Mouse (Mus musculus) heart, embryonic 15.5 days (tissue): ENCODE data around the gene Ccdc58. TPM values are rescaled to one million over a fixed set of nuclear protein-coding genes. Genes with fewer than 3 reads are reported as not detected.

Experiments used
- ATAC-seq: fragments of 200-750 bp; cut with Nextera tagmentation; replicated peaks from 2 replicates; pipeline ENCODE4 v1.8.0; 2017; ENCODE audit warnings: low read depth, moderate TSS enrichment; ENCODE audit not compliant: insufficient number of reproducible peaks, insufficient read depth, low FRiP score
- H3K27ac ChIP-seq: fragments of 300-500 bp; sonication (generic); 2 replicates; pipeline ENCODE4 v1.5.1; 2015; ENCODE audit warnings: mild to moderate bottlenecking, inconsistent platforms
- H3K27me3 ChIP-seq: fragments of 300-500 bp; sonication (generic); 2 replicates; pipeline ENCODE4 v1.6.1; 2015; ENCODE audit warnings: inconsistent platforms
- H3K36me3 ChIP-seq: fragments of 300-500 bp; sonication (generic); 2 replicates; pipeline ENCODE4 v1.6.1; 2015; ENCODE audit warnings: mild to moderate bottlenecking, inconsistent platforms
- H3K4me1 ChIP-seq: fragments of 300-500 bp; sonication (generic); replicated peaks from 2 replicates; pipeline ENCODE4 v1.6.1; 2015; ENCODE audit warnings: inconsistent platforms
- H3K4me2 ChIP-seq: fragments of 300-500 bp; sonication (generic); 2 replicates; pipeline ENCODE4 v1.6.1; 2015; ENCODE audit warnings: inconsistent platforms, mild to moderate bottlenecking, moderate library complexity
- H3K4me3 ChIP-seq: fragments of 300-500 bp; sonication (generic); 2 replicates; pipeline ENCODE4 v1.5.1; 2015; ENCODE audit warnings: mild to moderate bottlenecking, inconsistent platforms
- H3K9ac ChIP-seq: fragments of 300-500 bp; sonication (generic); 2 replicates; pipeline ENCODE4 v1.6.1; 2015; ENCODE audit warnings: mild to moderate bottlenecking, inconsistent platforms
- H3K9me3 ChIP-seq: fragments of 300-500 bp; sonication (generic); replicated peaks from 2 replicates; pipeline ENCODE4 v1.6.1; 2016; ENCODE audit warnings: inconsistent platforms
- WGBS: fragments of 180-500 bp; shearing (Covaris S2); methylation state at CpG from one replicate; pipeline ENCODE4 v1.1.7; 2015; ENCODE audit warnings: mixed read lengths; 5-methylcytosine and 5-hydroxymethylcytosine counted together
- polyA plus RNA-seq: library from polyadenylated mRNA; unstranded; fragments of >200 nt; fragmentation: Nextera tagmentation; extraction: Ambion mirVana; gene quantifications from 2 replicates; pipeline ENCODE4 v1.2.1, GENCODE M21; 2015

The Ccdc58 gene
- polyA plus RNA-seq, 1 experiment from 2014 or later: 90.8 TPM

- 72% methylated on average over 7 of the region's 7 CpGs for WGBS
These were observed 56.6 kb downstream of the Ccdc58 start for GRCm38 (mm10) chr16:36128092-36128491.

GRCm38 (mm10) chr16:36131141-36131540 is 59.7 kb downstream of the Ccdc58 start, which contains the start of gene Csta1:
Gene Csta1, minus strand, starts transcription at chr16:36131241.
- WGBS: 61% methylated on average over 1 of the region's 1 CpGs

More at GRCm38 (mm10) chr16:36128092-36128491, 56.6 kb downstream of the Ccdc58 start:
- no peak overlapping the region for H3K4me2 ChIP-seq
- H3K36me3 ChIP-seq: no peaks in the 10 kb centered on the region
- H3K4me1 ChIP-seq: no peaks in the 10 kb centered on the region
- no peak overlapping the region for H3K27ac ChIP-seq
- no peak for ATAC-seq
- no peak overlapping the region for H3K4me3 ChIP-seq
- H3K9me3 ChIP-seq: no peaks in the 10 kb centered on the region
- no peaks in the 10 kb centered on the region for H3K27me3 ChIP-seq
- no peak overlapping the region for H3K9ac ChIP-seq

GRCm38 (mm10) chr16:36138201-36138600 is 66.7 kb downstream of the Ccdc58 start:
- 70% methylated on average over 2 of the region's 2 CpGs for WGBS
- H3K4me2 ChIP-seq: no peak overlapping the region

More at GRCm38 (mm10) chr16:36131141-36131540, 59.7 kb downstream of the Ccdc58 start, which contains the start of gene Csta1:
- no peak within 1 kb of the TSS for H3K4me3 ChIP-seq
- no peaks in the 10 kb centered on the region for H3K36me3 ChIP-seq
- no peaks in the 10 kb centered on the region for H3K27me3 ChIP-seq
- H3K4me1 ChIP-seq: no peaks in the 10 kb centered on the region
- no peak for ATAC-seq
- H3K9me3 ChIP-seq: no peaks in the 10 kb centered on the region
- H3K4me2 ChIP-seq: no peak within 1 kb of the TSS
- no peak within 1 kb of the TSS for H3K9ac ChIP-seq
- H3K27ac ChIP-seq: no peak within 1 kb of the TSS

More at GRCm38 (mm10) chr16:36138201-36138600, 66.7 kb downstream of the Ccdc58 start:
- H3K27me3 ChIP-seq: no peaks in the 10 kb centered on the region
- H3K4me3 ChIP-seq: no peak overlapping the region
- no peaks in the 10 kb centered on the region for H3K9me3 ChIP-seq
- no peak overlapping the region for H3K9ac ChIP-seq
- H3K36me3 ChIP-seq: no peaks in the 10 kb centered on the region
- H3K4me1 ChIP-seq: no peaks in the 10 kb centered on the region
- ATAC-seq: no peak
- H3K27ac ChIP-seq: no peak overlapping the region

Other genes with a start within 250 kb of the Ccdc58 start
- gene Parp14, start 200.1 kb upstream of the Ccdc58 start, polyA plus RNA-seq: 1.1 and 2.0 TPM in 2 replicates
- gene Parp9, start 133.2 kb upstream of the Ccdc58 start, polyA plus RNA-seq: 8.4 and 11.1 TPM in 2 replicates
- gene Dtx3l, start 132.5 kb upstream of the Ccdc58 start, polyA plus RNA-seq: 5.5 and 8.0 TPM in 2 replicates
- gene Kpna1, start 92.9 kb upstream of the Ccdc58 start, polyA plus RNA-seq: 38.0 and 39.1 TPM in 2 replicates
- 6.0 and 6.8 TPM in 2 replicates for gene Wdr5b, start 30.5 kb upstream of the Ccdc58 start, polyA plus RNA-seq
- 733 and 988 TPM in 2 replicates for gene Fam162a, start 91 bp upstream of the Ccdc58 start, polyA plus RNA-seq
- gene Csta1, start 59.6 kb downstream of the Ccdc58 start, polyA plus RNA-seq: not detected in 2 replicates
- gene Stfa2l1, start 85.1 kb downstream of the Ccdc58 start, polyA plus RNA-seq: 0.79 and 1.4 TPM in 2 replicates
- gene Gm5483, start 112.5 kb downstream of the Ccdc58 start, polyA plus RNA-seq: 1.7 and 2.6 TPM in 2 replicates
- not detected in 2 replicates for gene Gm5416, start 138.7 kb downstream of the Ccdc58 start, polyA plus RNA-seq
- not detected in 2 replicates for gene 2010005H15Rik, start 149.8 kb downstream of the Ccdc58 start, polyA plus RNA-seq
- gene Stfa1, start 205.3 kb downstream of the Ccdc58 start, polyA plus RNA-seq: 4.0 and 6.2 TPM in 2 replicates